Mouse (Mus musculus): ENCODE measurements around the gene Sec14l4.

- TF ChIP-seq CTCF (IDR thresholded peaks at IDR 0.05; ENCODE audit: control insufficient read depth, insufficient read depth, insufficient read length) = no peak
- no peak for TF ChIP-seq CEBPB (IDR thresholded peaks at IDR 0.05; ENCODE audit: low read depth)
These were observed 65.1 kb downstream of the Sec14l4 start for GRCm38 (mm10) chr11:4096054-4096984.
